Mouse (Mus musculus) stomach, postnatal 0 days (tissue): ENCODE measurements at regions not wholly inside any gene's neighbourhood (a gene's known extent, or its start where the extent isn't known, plus 50 kb on each side); places are given as distances from the start of the nearest gene placed in this dataset.

Experiments used
- CTCF ChIP-seq: IDR thresholded peaks from 2 replicates; pipeline ENCODE4 v1.5.1; 2016; ENCODE audit warnings: antibody characterized with exemption, low read depth, mild to moderate bottlenecking, moderate library complexity
- EP300 ChIP-seq: optimal IDR thresholded peaks from 2 replicates; pipeline ENCODE3; 2016; ENCODE audit warnings: antibody characterized with exemption

DNA sequence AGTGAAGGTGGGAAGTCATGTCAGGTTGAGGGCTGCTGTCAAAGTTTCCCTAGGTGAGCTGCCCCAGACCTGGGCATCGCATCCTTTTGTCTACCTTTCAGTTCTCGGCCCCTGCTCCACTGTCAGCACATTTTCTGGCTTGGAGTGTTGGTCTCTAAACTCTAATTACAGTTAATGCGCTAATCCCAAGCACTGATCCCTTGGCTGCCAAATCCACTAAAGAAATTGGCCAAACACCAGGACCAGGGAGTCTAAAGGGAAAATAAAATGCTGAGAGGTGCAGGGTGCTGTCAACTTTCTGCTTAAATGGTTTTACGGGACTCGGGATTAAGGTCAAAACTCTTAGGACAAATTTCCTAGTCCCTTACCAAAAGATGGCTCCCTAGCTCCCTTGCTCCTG, 450.3 kb upstream of the Adamts9 start:
- TF ChIP-seq CTCF (no peak), EP300 (no peak)
